Mouse (Mus musculus) kidney, embryonic 14.5 days (tissue): Measurements from ENCODE around the gene Cwc27. TPM values are rescaled to one million over a fixed set of nuclear protein-coding genes. Genes with fewer than 3 reads are reported as not detected.

ENCODE experiments used
- ATAC-seq: fragments of 200-750 bp; cut with Nextera tagmentation; 2 replicates; pipeline ENCODE4 v1.8.0; 2017; ENCODE audit warnings: moderate number of reproducible peaks, mild to moderate bottlenecking, moderate TSS enrichment, moderate library complexity; ENCODE audit not compliant: low FRiP score, low TSS enrichment
- H3K27ac ChIP-seq: fragments of 300-500 bp; sonication (generic); 2 replicates; pipeline ENCODE4 v1.5.1; 2014; ENCODE audit warnings: low read depth, mild to moderate bottlenecking, low read length, moderate library complexity, mixed read lengths
- H3K27me3 ChIP-seq: fragments of 300-500 bp; sonication (generic); 2 replicates; pipeline ENCODE4 v1.6.1; 2014; ENCODE audit warnings: mild to moderate bottlenecking, low read length; ENCODE audit not compliant: control insufficient read depth, insufficient read depth
- H3K36me3 ChIP-seq: fragments of 300-500 bp; sonication (generic); 2 replicates; pipeline ENCODE4 v1.6.1; 2014; ENCODE audit warnings: low read length, mixed read lengths; ENCODE audit not compliant: control insufficient read depth, insufficient read depth
- H3K4me1 ChIP-seq: fragments of 300-500 bp; sonication (generic); 2 replicates; pipeline ENCODE4 v1.6.1; 2014; ENCODE audit warnings: low read length, mixed read lengths; ENCODE audit not compliant: control insufficient read depth, insufficient read depth
- H3K4me2 ChIP-seq: fragments of 300-500 bp; sonication (generic); replicated peaks from 2 replicates; pipeline ENCODE4 v1.6.1; 2014; ENCODE audit warnings: low read depth, mild to moderate bottlenecking, low read length
- H3K4me3 ChIP-seq: fragments of 300-500 bp; sonication (generic); 2 replicates; pipeline ENCODE4 v1.5.1; 2014; ENCODE audit warnings: mild to moderate bottlenecking, low read length
- H3K9ac ChIP-seq: fragments of 300-500 bp; sonication (generic); 2 replicates; pipeline ENCODE4 v1.6.1; 2014; ENCODE audit warnings: low read depth, mild to moderate bottlenecking, low read length, moderate library complexity
- H3K9me3 ChIP-seq: fragments of 300-500 bp; sonication (generic); 2 replicates; pipeline ENCODE4 v1.6.1; 2016; ENCODE audit warnings: low read length; ENCODE audit not compliant: control insufficient read depth
- WGBS: fragments of 180-500 bp; shearing (Covaris S2); extraction: QIAGEN DNeasy Blood & Tissue Kit; methylation state at CpG from one replicate; pipeline ENCODE4 v1.1.7; 2014; 5-methylcytosine and 5-hydroxymethylcytosine counted together
- polyA plus RNA-seq: library from polyadenylated mRNA; unstranded; fragments of >200 nt; fragmentation: Nextera tagmentation; extraction: Ambion mirVana; gene quantifications from 2 replicates; pipeline ENCODE4 v1.2.1, GENCODE M21; 2014

Gene Cwc27
- polyA plus RNA-seq, 1 experiment from 2014 or later = 37.2 TPM

DNA sequence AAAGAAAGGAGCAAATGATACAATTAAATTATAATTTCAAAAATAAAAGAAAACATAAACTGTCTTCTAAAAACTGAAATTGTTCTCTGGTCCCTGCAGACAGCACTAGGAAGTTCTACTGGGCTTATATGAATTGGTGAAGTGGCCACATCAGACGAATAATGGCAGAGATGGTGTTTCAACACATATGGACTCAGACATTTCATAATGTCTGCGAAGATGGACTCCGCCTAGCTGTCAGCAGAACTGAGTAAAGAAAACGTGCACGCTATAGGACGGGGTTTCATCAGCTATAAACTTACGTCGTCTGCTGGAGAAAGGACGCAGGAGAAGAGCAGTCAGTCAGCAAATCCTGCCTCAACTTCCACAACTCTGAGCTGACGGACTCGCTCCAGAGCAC lies 187.3 kb downstream of the Cwc27 start:
- no peak for ATAC-seq
- WGBS = 89% methylated on average over 11 of the region's 11 CpGs
- H3K4me3 ChIP-seq = no peak overlapping the region
- no peak overlapping the region for H3K27ac ChIP-seq
- no peaks in the 10 kb centered on the region for H3K9me3 ChIP-seq
- H3K36me3 ChIP-seq = peaks cover 4% of the 10 kb centered on the region; the same call in 1 of the 2 replicates
- H3K27me3 ChIP-seq = no peaks in the 10 kb centered on the region
- H3K4me1 ChIP-seq = peaks cover 2% of the 10 kb centered on the region; the same call in 1 of the 2 replicates
- no peak overlapping the region for H3K9ac ChIP-seq
- H3K4me2 ChIP-seq = no peak overlapping the region

GRCm38 (mm10) chr13:104628019-104628418 lies 188.9 kb downstream of the Cwc27 start:
- H3K4me2 ChIP-seq = no peak overlapping the region
- no peak overlapping the region for H3K27ac ChIP-seq
- ATAC-seq = no peak
- no peak overlapping the region for H3K4me3 ChIP-seq
- H3K36me3 ChIP-seq = peaks cover 4% of the 10 kb centered on the region; the same call in 1 of the 2 replicates
- H3K9ac ChIP-seq = no peak overlapping the region
- peaks cover 2% of the 10 kb centered on the region; the same call in 1 of the 2 replicates for H3K4me1 ChIP-seq
- no peaks in the 10 kb centered on the region for H3K9me3 ChIP-seq
- WGBS = 73% methylated on average over 4 of the region's 4 CpGs
- H3K27me3 ChIP-seq = no peaks in the 10 kb centered on the region

DNA sequence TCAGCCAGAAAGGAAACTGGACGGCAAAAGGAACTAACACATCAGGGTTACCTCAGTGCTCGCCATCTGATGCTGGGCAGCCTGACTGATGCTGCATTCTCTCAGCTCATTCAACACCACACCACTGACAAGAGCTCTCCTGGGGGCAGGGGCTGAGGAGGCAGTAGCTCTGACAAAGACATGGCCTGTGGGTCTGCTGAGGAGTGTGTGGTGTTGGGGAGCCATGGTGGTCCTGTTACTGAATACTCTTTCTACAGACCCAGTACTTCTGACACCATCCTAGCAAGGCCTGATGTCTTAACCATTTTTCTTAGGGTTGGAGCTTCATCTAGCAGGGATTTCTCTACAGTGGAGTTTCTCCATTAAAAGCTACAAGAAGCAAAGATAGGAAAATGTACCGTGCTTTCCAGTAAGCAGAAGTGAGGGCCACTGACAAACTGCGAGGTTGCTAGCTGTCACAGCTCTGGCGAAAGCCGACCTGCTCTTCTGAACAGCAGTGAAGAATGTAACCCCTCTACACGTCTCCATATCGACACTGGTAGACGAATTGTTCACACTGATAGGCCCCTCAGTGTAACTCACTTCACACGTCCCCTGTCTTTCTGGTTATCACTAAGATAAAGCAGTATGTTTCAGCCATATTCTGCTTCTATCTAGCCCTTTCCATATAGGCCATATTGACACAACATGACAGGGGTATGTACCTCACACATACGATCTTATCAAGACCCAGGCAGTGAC lies 189.6 kb downstream of the Cwc27 start:
- Histone ChIP-seq H3K4me1 (0 out of 2 replicates have a peak, but pooled peaks cover under 1% of the 10 kb centered on the region), H3K4me2 (no peak overlapping the region), H3K36me3 (peaks cover 4% of the 10 kb centered on the region; the same call in 1 of the 2 replicates), H3K27ac (no peak overlapping the region), H3K4me3 (no peak overlapping the region), H3K9me3 (no peaks in the 10 kb centered on the region), H3K27me3 (no peaks in the 10 kb centered on the region), H3K9ac (no peak overlapping the region)
- WGBS = 80% methylated on average over 11 of the region's 11 CpGs
- no peak for ATAC-seq

DNA sequence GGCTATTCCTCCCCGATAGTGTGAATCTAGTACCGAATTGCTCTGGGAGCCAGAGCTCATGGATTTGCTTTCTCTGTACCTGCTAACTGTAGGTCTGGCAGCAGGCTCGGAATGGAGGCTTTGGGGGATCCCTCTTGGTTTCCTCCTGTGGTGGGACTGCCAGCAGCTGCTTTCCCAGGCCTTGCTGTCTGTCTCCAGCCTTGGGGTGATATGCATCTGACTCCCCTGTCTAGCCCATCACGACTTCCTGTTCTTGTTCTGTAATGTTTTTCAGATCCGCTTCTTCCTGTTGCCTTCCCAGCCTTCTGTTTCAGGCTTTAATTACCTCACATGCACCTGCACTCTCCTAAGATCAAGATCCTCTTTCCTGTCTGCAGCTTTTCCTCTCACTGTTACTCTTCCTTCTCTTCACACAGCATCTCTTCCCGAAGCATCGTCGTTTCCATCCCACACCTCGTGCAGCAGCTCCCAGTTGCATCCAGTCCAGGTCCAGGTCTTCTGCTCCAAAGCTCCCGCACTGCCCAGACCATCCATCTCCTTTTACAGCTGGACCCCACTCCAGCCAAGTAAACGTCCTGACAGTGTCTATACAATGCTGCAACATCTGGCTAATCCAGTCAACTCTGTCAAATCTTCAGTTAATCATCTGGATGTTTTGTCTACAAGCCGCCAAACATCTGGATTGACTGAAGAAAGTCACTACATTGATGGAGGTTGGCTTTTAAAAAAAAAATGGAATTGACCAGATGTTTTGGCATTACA lies 193.6 kb downstream of the Cwc27 start:
- H3K36me3 ChIP-seq = no peaks in the 10 kb centered on the region
- H3K27ac ChIP-seq = no peak overlapping the region
- H3K9me3 ChIP-seq = no peaks in the 10 kb centered on the region
- 73% methylated on average over 12 of the region's 12 CpGs for WGBS
- no peak overlapping the region for H3K4me2 ChIP-seq
- no peak for ATAC-seq
- no peak overlapping the region for H3K4me3 ChIP-seq
- H3K4me1 ChIP-seq = no peaks in the 10 kb centered on the region
- H3K27me3 ChIP-seq = no peaks in the 10 kb centered on the region
- H3K9ac ChIP-seq = no peak overlapping the region

- H3K4me2 ChIP-seq = no peak overlapping the region
- H3K9ac ChIP-seq = no peak overlapping the region
- H3K9me3 ChIP-seq = no peaks in the 10 kb centered on the region
- no peak overlapping the region for H3K27ac ChIP-seq
- ATAC-seq = no peak
- H3K27me3 ChIP-seq = no peaks in the 10 kb centered on the region
- no peaks in the 10 kb centered on the region for H3K36me3 ChIP-seq
- no peak overlapping the region for H3K4me3 ChIP-seq
- no peaks in the 10 kb centered on the region for H3K4me1 ChIP-seq
- WGBS = 79% methylated on average over 6 of the region's 6 CpGs
Observed at GRCm38 (mm10) chr13:104622102-104622743, 194.7 kb downstream of the Cwc27 start.

- Histone ChIP-seq H3K4me1 (no peaks in the 10 kb centered on the region), H3K36me3 (no peaks in the 10 kb centered on the region), H3K27me3 (no peaks in the 10 kb centered on the region), H3K9ac (no peak overlapping the region), H3K9me3 (no peaks in the 10 kb centered on the region), H3K4me3 (no peak overlapping the region), H3K4me2 (no peak overlapping the region), H3K27ac (no peak overlapping the region)
- 60% methylated on average over 2 of the region's 2 CpGs for WGBS
- no peak for ATAC-seq
Observed at GRCm38 (mm10) chr13:104620423-104620822, 196.5 kb downstream of the Cwc27 start.

DNA sequence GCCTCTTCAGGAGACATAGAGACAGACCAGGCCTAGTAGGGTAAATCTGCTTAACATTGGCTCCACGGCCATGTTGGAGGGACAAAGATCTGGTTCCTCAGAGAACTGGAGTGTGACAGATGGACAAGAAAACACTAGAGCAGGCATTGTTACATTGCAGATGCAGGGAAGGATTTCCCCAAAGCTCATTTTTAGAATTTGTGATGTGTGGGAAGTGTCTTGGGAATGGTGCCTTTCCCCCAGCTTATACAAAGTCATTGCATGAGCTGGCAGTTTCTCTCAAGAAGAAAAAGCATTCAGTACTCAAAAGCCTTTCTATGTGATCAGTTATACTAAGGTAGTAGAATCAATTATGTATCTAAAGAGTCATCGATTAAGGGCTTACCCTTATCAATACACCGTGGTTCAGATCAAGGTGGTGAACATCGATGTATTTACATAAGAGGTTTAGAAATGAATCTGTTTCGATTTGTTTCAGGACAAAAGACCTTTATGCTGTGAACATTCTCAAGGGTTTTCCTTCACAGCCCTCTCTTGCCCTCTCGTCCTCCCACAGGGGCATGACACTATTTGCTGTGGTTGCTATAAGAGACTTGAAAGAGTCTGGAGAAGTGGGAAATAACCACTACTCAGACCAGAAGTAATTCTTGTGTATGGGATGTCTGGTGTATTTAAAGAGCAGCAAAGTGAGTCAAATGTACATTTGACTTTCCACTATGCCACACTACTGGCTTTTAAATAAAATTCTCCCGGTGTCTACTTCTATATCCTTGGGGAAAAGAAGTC lies 197.2 kb downstream of the Cwc27 start:
- no peak for ATAC-seq
- WGBS = 85% methylated on average over 7 of the region's 7 CpGs
- Histone ChIP-seq H3K9me3 (no peaks in the 10 kb centered on the region), H3K36me3 (no peaks in the 10 kb centered on the region), H3K9ac (no peak overlapping the region), H3K4me2 (no peak overlapping the region), H3K27ac (no peak overlapping the region), H3K27me3 (no peaks in the 10 kb centered on the region), H3K4me3 (no peak overlapping the region), H3K4me1 (no peaks in the 10 kb centered on the region)

DNA sequence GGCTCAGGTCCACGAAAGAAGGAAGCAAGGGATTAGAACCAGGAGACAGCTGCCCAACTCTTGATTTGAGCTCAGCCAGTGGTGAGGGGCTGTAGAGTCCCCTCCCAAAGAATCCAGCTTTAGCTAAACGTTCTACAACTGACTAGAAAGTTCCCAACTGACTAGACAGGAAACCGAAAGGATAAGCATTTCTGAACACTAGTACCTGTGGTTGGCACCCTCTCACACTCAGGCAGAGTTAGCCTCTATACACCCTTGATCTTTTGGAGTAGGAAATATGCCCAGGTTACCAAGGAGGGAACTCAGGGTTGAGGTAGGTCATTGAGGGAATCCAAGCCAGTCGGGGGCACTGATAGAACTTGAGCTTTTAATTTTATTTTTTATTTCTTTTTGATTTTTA lies 199.7 kb downstream of the Cwc27 start:
- Histone ChIP-seq H3K4me2 (no peak overlapping the region), H3K9me3 (no peaks in the 10 kb centered on the region), H3K9ac (no peak overlapping the region), H3K36me3 (no peaks in the 10 kb centered on the region), H3K27me3 (no peaks in the 10 kb centered on the region), H3K4me1 (no peaks in the 10 kb centered on the region), H3K27ac (no peak overlapping the region), H3K4me3 (no peak overlapping the region)
- WGBS = 87% methylated on average over 4 of the region's 4 CpGs
- no peak for ATAC-seq
